Mouse (Mus musculus) layer of hippocampus, adult 2 months (tissue): ENCODE data around the gene C3. TPM values are rescaled to one million over a fixed set of nuclear protein-coding genes. Genes with fewer than 3 reads are reported as not detected.

Experiments
- DNase-seq, 2 experiments: peaks; one replicate each; pipeline ENCODE4 v3.0.0; 2022; ENCODE audit warnings: low spot score in 2 of 2
- H3K27ac ChIP-seq: fragments of 200-600 bp; 2 replicates; pipeline ENCODE4 v1.8.1; 2022
- H3K4me3 ChIP-seq: fragments of 200-600 bp; 2 replicates; pipeline ENCODE4 v1.8.1; 2022; ENCODE audit warnings: mild to moderate bottlenecking
- CTCF ChIP-seq: fragments of 200-600 bp; conservative IDR thresholded peaks from 2 replicates; pipeline ENCODE4 v1.8.1; 2022; ENCODE audit warnings: antibody characterized with exemption, mild to moderate bottlenecking, moderate library complexity
- long read RNA-seq, 2 experiments: library from polyadenylated mRNA; stranded (forward); transcript quantifications; one replicate each; pipeline ENCODE4 v2.0.0; 2021; ENCODE audit warnings: borderline mapping rate in 2 of 2
- total RNA-seq, 2 experiments: library from RNA; stranded (reverse); gene quantifications; 2 replicates each; pipeline ENCODE4 v1.2.3; 2021

C3 gene
- under 1 TPM; 0.97 to 0.98 TPM for total RNA-seq
- long read RNA-seq, experiment 1, partial matches to known transcripts = 2 of 2 reads
- long read RNA-seq, experiment 1, other reads (novel, unspliced or antisense) = 0 of 2 reads
- long read RNA-seq, experiment 2, full-length matches to known transcripts = 1 of 1 reads
- long read RNA-seq, experiment 2, partial matches to known transcripts = 0 of 1 reads
- long read RNA-seq, experiment 2, other reads (novel, unspliced or antisense) = 0 of 1 reads

- Histone ChIP-seq H3K4me3 (no peak within 1 kb of the TSS), H3K27ac (no peak within 1 kb of the TSS)
- DNase-seq = no peak
- no peak for TF ChIP-seq CTCF
These were observed at the start of gene C3 for GRCm38 (mm10) chr17:57228014-57228413. Gene C3 (minus strand): TSS chr17:57228136.

GRCm38 (mm10) chr17:57276634-57277121 lies 48.7 kb upstream of the C3 start:
- H3K27ac ChIP-seq = peak overlapping the region; percentile 77
- DNase-seq = peak; percentile 61 to 75
- TF ChIP-seq CTCF = peak; percentile 93
- H3K4me3 ChIP-seq = peak overlapping the region; percentile 68

- peak overlapping the region; percentile 77; the same call in 1 of the 2 replicates for H3K27ac ChIP-seq
- DNase-seq = no peak
- H3K4me3 ChIP-seq = peak overlapping the region; percentile 68
- no peak for TF ChIP-seq CTCF
These were observed 48.0 kb upstream of the C3 start for GRCm38 (mm10) chr17:57275997-57276351.

- no peak for TF ChIP-seq CTCF
- Histone ChIP-seq H3K4me3 (peak overlapping the region; percentile 68), H3K27ac (peak overlapping the region; percentile 81)
- DNase-seq = peak; percentile 46 to 62
These were observed 47.4 kb upstream of the C3 start for GRCm38 (mm10) chr17:57275111-57275996.

GRCm38 (mm10) chr17:57274686-57275085 lies 46.8 kb upstream of the C3 start:
- DNase-seq = no peak
- Histone ChIP-seq H3K27ac (peak overlapping the region; percentile 81; the same call in 1 of the 2 replicates), H3K4me3 (peak overlapping the region; percentile 68)
- no peak for TF ChIP-seq CTCF

GRCm38 (mm10) chr17:57273846-57274245 lies 45.9 kb upstream of the C3 start:
- no peak for DNase-seq
- no peak overlapping the region for H3K27ac ChIP-seq
- H3K4me3 ChIP-seq = no peak overlapping the region
- no peak for TF ChIP-seq CTCF

GRCm38 (mm10) chr17:57271301-57271700 lies 43.4 kb upstream of the C3 start:
- TF ChIP-seq CTCF = no peak
- DNase-seq = no peak

GRCm38 (mm10) chr17:57267556-57268126 lies 39.7 kb upstream of the C3 start:
- TF ChIP-seq CTCF = no peak
- DNase-seq = no peak
- no peak overlapping the region for H3K27ac ChIP-seq
- no peak overlapping the region for H3K4me3 ChIP-seq

More at GRCm38 (mm10) chr17:57271301-57271700, 43.4 kb upstream of the C3 start:
- no peak overlapping the region for H3K27ac ChIP-seq
- no peak overlapping the region for H3K4me3 ChIP-seq

GRCm38 (mm10) chr17:57264972-57265945 lies 37.3 kb upstream of the C3 start:
- Histone ChIP-seq H3K27ac (no peak overlapping the region), H3K4me3 (no peak overlapping the region)
- no peak for TF ChIP-seq CTCF
- DNase-seq = peak in 1 of 2 experiments; percentile 23

- H3K4me3 ChIP-seq = no peak overlapping the region
- DNase-seq = no peak
- TF ChIP-seq CTCF = no peak
- no peak overlapping the region for H3K27ac ChIP-seq
These were observed 36.2 kb upstream of the C3 start for GRCm38 (mm10) chr17:57264164-57264563.

- DNase-seq = no peak
- H3K27ac ChIP-seq = no peak overlapping the region
- H3K4me3 ChIP-seq = no peak overlapping the region
- no peak for TF ChIP-seq CTCF
These were observed 35.1 kb upstream of the C3 start for GRCm38 (mm10) chr17:57262901-57263550.
